In genomic region chr2:91077957-91078313, GRCm38 (mm10) we compare ENCODE assay signal across 10 mouse cellular contexts. TPM values are rescaled to one million over a fixed set of nuclear protein-coding genes. Genes with fewer than 3 reads are reported as not detected.
DNase-seq lines count a peak whose midpoint lies in the region; ATAC-seq and TF ChIP-seq lines count a peak whose summit lies in the region.
"Had no signal": no experiment of that assay in that cellular context is flagged by ENCODE, and none has a peak within 500 bp of the region (broad histone marks: within the 10 kb centered on the region; RNA-seq: fewer than 3 reads in every experiment).

No protein-coding gene starts in this region.

- WGBS in kidney, postnatal 0 days = 17% methylated on average over 12 of the region's 12 CpGs
- WGBS in embryonic facial prominence, embryonic 15.5 days = 12% methylated on average over 12 of the region's 12 CpGs
- 20% methylated on average over 12 of the region's 12 CpGs for WGBS in intestine, postnatal 0 days
- WGBS in neural tube, embryonic 13.5 days = 15% methylated on average over 12 of the region's 12 CpGs

- no peak overlapping the region; the same call in 1 of the 2 replicates for H3K27ac ChIP-seq in kidney, postnatal 0 days
- H3K27ac ChIP-seq in embryonic facial prominence, embryonic 15.5 days (replicated peaks) = no peak overlapping the region
- no peak overlapping the region for H3K27ac ChIP-seq in intestine, postnatal 0 days (ENCODE audit: low read depth, low read length)
- 0 out of 2 replicates have a peak overlapping the region, but pooled peaks have one; percentile 49 for H3K27ac ChIP-seq in neural tube, embryonic 13.5 days (replicated peaks)

- TF ChIP-seq CTCF in kidney, postnatal 0 days (IDR thresholded peaks at IDR 0.05; ENCODE audit: low read depth) = no peak
- TF ChIP-seq CTCF in intestine, postnatal 0 days (IDR thresholded peaks at IDR 0.05; ENCODE audit: low read depth) = no peak

- H3K36me3 ChIP-seq in kidney, postnatal 0 days (ENCODE audit: insufficient read depth, low read length) = no peaks in the 10 kb centered on the region
- no peaks in the 10 kb centered on the region for H3K36me3 ChIP-seq in embryonic facial prominence, embryonic 15.5 days
- H3K36me3 ChIP-seq in intestine, postnatal 0 days (ENCODE audit: control insufficient read depth, insufficient read depth) = no peaks in the 10 kb centered on the region
- no peaks in the 10 kb centered on the region for H3K36me3 ChIP-seq in neural tube, embryonic 13.5 days

- ATAC-seq in kidney, postnatal 0 days (replicated peaks; ENCODE audit: low FRiP score, low read depth) = no peak
- ATAC-seq in embryonic facial prominence, embryonic 15.5 days (ENCODE audit: insufficient number of reproducible peaks, low FRiP score, low TSS enrichment, low read depth) = no peak
- ATAC-seq in intestine, postnatal 0 days = no peak
- no peak for ATAC-seq in neural tube, embryonic 13.5 days (ENCODE audit: low read depth)
- no peak for ATAC-seq in granulocyte monocyte progenitor cell, adult 5-6 weeks (replicated peaks; ENCODE audit: poor library complexity, severe bottlenecking)

- H3K4me3 ChIP-seq in kidney, postnatal 0 days (replicated peaks; ENCODE audit: low read depth, low read length) = peak overlapping the region; percentile 50
- peak overlapping the region; percentile 42 for H3K4me3 ChIP-seq in embryonic facial prominence, embryonic 15.5 days (replicated peaks)
- H3K4me3 ChIP-seq in intestine, postnatal 0 days (ENCODE audit: low read depth, low read length) = peak overlapping the region; percentile 44
- peak overlapping the region; percentile 50 for H3K4me3 ChIP-seq in neural tube, embryonic 13.5 days

- no peaks in the 10 kb centered on the region for H3K27me3 ChIP-seq in kidney, postnatal 0 days (ENCODE audit: insufficient read depth, low read length)
- no peaks in the 10 kb centered on the region for H3K27me3 ChIP-seq in embryonic facial prominence, embryonic 15.5 days
- no peaks in the 10 kb centered on the region for H3K27me3 ChIP-seq in intestine, postnatal 0 days (replicated peaks; ENCODE audit: control insufficient read depth, insufficient read depth, low read length)
- no peaks in the 10 kb centered on the region for H3K27me3 ChIP-seq in neural tube, embryonic 13.5 days

- peak overlapping the region; percentile 96 for H3K4me2 ChIP-seq in kidney, postnatal 0 days (ENCODE audit: low read length)
- peak overlapping the region; percentile 78 for H3K4me2 ChIP-seq in embryonic facial prominence, embryonic 15.5 days (replicated peaks)
- peak overlapping the region; percentile 92 for H3K4me2 ChIP-seq in intestine, postnatal 0 days (replicated peaks; ENCODE audit: low read depth)
- H3K4me2 ChIP-seq in neural tube, embryonic 13.5 days = peak overlapping the region; percentile 88

- H3K9ac ChIP-seq in kidney, postnatal 0 days (ENCODE audit: low read depth, low read length) = peak overlapping the region; percentile 75
- peak overlapping the region; percentile 22; the same call in 1 of the 2 replicates for H3K9ac ChIP-seq in embryonic facial prominence, embryonic 15.5 days
- H3K9ac ChIP-seq in intestine, postnatal 0 days (ENCODE audit: low read depth, low read length) = no peak overlapping the region
- peak overlapping the region; percentile 81 for H3K9ac ChIP-seq in neural tube, embryonic 13.5 days

- H3K9me3 ChIP-seq in kidney, postnatal 0 days (replicated peaks; ENCODE audit: low read length) = no peaks in the 10 kb centered on the region
- no peaks in the 10 kb centered on the region for H3K9me3 ChIP-seq in embryonic facial prominence, embryonic 15.5 days (replicated peaks)
- no peaks in the 10 kb centered on the region for H3K9me3 ChIP-seq in intestine, postnatal 0 days (ENCODE audit: control insufficient read depth)
- no peaks in the 10 kb centered on the region for H3K9me3 ChIP-seq in neural tube, embryonic 13.5 days

- DNase-seq in kidney, postnatal 0 days (ENCODE audit: low spot score) = no peak
- no peak for DNase-seq in kidney, adult 8-10 months
- DNase-seq in urinary bladder, adult 2 months (ENCODE audit: low spot score) = no peak
- DNase-seq in layer of hippocampus, postnatal 36 days = no peak
- DNase-seq: cerebellum, adult 18-20 months; lung, postnatal 10 days had no signal

- H3K4me1 ChIP-seq in kidney, postnatal 0 days (replicated peaks; ENCODE audit: insufficient read depth, low read length) = 0 out of 2 replicates have a peak, but pooled peaks cover 3% of the 10 kb centered on the region
- peaks cover 12% of the 10 kb centered on the region for H3K4me1 ChIP-seq in embryonic facial prominence, embryonic 15.5 days
- H3K4me1 ChIP-seq in intestine, postnatal 0 days (replicated peaks; ENCODE audit: control insufficient read depth, insufficient read depth, low read length) = no peaks in the 10 kb centered on the region
- H3K4me1 ChIP-seq in neural tube, embryonic 13.5 days (replicated peaks) = peaks cover 13% of the 10 kb centered on the region

RNA-seq across cellular contexts. Expression of gene Spi1, which starts 4.3 kb away (rescaled TPM):
- 4.4 and 6.0 TPM in 2 replicates for polyA plus RNA-seq in kidney, postnatal 0 days (2015; fragmentation: Nextera tagmentation; extraction: Ambion mirVana)
- 12.3 and 12.4 TPM in 2 replicates for polyA plus RNA-seq in embryonic facial prominence, embryonic 15.5 days (2015; fragmentation: Nextera tagmentation; extraction: Ambion mirVana)
- 5.1 and 7.3 TPM in 2 replicates for polyA plus RNA-seq in intestine, postnatal 0 days (2015; fragmentation: Nextera tagmentation; extraction: Ambion mirVana)
- polyA plus RNA-seq in neural tube, embryonic 13.5 days (2015; fragmentation: Nextera tagmentation; extraction: Ambion mirVana) = 5.2 and 6.0 TPM in 2 replicates
- 17.7 and 21.0 TPM in 2 replicates for polyA plus RNA-seq in urinary bladder, adult 2 months (2012; rRNA removed)
- total RNA-seq in layer of hippocampus, postnatal 36 days (2021) = 1 to 10 TPM; 3.9 to 4.1 TPM
- 208 and 244 TPM in 2 replicates for total RNA-seq in granulocyte monocyte progenitor cell, adult 5-6 weeks (2014; fragmentation: Nextera tagmentation)
- 114 and 139 TPM in 2 replicates for total RNA-seq in granulocyte monocyte progenitor cell, adult 5-6 weeks (2017)

RNA-seq across cellular contexts. Expression of gene Slc39a13, which starts 7.7 kb away (rescaled TPM):
- polyA plus RNA-seq in kidney, postnatal 0 days (2015; fragmentation: Nextera tagmentation; extraction: Ambion mirVana) = 39.9 and 41.8 TPM in 2 replicates
- polyA plus RNA-seq in embryonic facial prominence, embryonic 15.5 days (2015; fragmentation: Nextera tagmentation; extraction: Ambion mirVana) = 75.8 and 80.0 TPM in 2 replicates
- 12.6 and 15.0 TPM in 2 replicates for polyA plus RNA-seq in intestine, postnatal 0 days (2015; fragmentation: Nextera tagmentation; extraction: Ambion mirVana)
- polyA plus RNA-seq in neural tube, embryonic 13.5 days (2015; fragmentation: Nextera tagmentation; extraction: Ambion mirVana) = 31.1 and 31.5 TPM in 2 replicates
- polyA plus RNA-seq in urinary bladder, adult 2 months (2012; rRNA removed) = 63.7 and 87.4 TPM in 2 replicates
- 10 to 100 TPM; 27.2 to 32.2 TPM for total RNA-seq in layer of hippocampus, postnatal 36 days (2021)
- total RNA-seq in granulocyte monocyte progenitor cell, adult 5-6 weeks (2014; fragmentation: Nextera tagmentation) = 10.0 and 35.1 TPM in 2 replicates
- total RNA-seq in granulocyte monocyte progenitor cell, adult 5-6 weeks (2017) = 4.8 and 9.4 TPM in 2 replicates

RNA-seq across cellular contexts. Expression of gene Psmc3, which starts 24.1 kb away (rescaled TPM):
- 287 and 307 TPM in 2 replicates for polyA plus RNA-seq in kidney, postnatal 0 days (2015; fragmentation: Nextera tagmentation; extraction: Ambion mirVana)
- polyA plus RNA-seq in embryonic facial prominence, embryonic 15.5 days (2015; fragmentation: Nextera tagmentation; extraction: Ambion mirVana) = 282 and 288 TPM in 2 replicates
- polyA plus RNA-seq in intestine, postnatal 0 days (2015; fragmentation: Nextera tagmentation; extraction: Ambion mirVana) = 155 and 163 TPM in 2 replicates
- 235 and 246 TPM in 2 replicates for polyA plus RNA-seq in neural tube, embryonic 13.5 days (2015; fragmentation: Nextera tagmentation; extraction: Ambion mirVana)
- 166 and 178 TPM in 2 replicates for polyA plus RNA-seq in urinary bladder, adult 2 months (2012; rRNA removed)
- 100 to 1,000 TPM; 207 to 228 TPM for total RNA-seq in layer of hippocampus, postnatal 36 days (2021)
- 155 and 159 TPM in 2 replicates for total RNA-seq in granulocyte monocyte progenitor cell, adult 5-6 weeks (2014; fragmentation: Nextera tagmentation)
- total RNA-seq in granulocyte monocyte progenitor cell, adult 5-6 weeks (2017) = 282 TPM in 2 replicates

RNA-seq across cellular contexts. Expression of gene Mybpc3, which starts 40.0 kb away (rescaled TPM):
- polyA plus RNA-seq in kidney, postnatal 0 days (2015; fragmentation: Nextera tagmentation; extraction: Ambion mirVana) = 0.08 and 0.13 TPM in 2 replicates
- polyA plus RNA-seq in embryonic facial prominence, embryonic 15.5 days (2015; fragmentation: Nextera tagmentation; extraction: Ambion mirVana) = 0.32 and 0.40 TPM in 2 replicates
- not detected in 2 replicates for polyA plus RNA-seq in intestine, postnatal 0 days (2015; fragmentation: Nextera tagmentation; extraction: Ambion mirVana)
- 0.22 and 0.56 TPM in 2 replicates for polyA plus RNA-seq in neural tube, embryonic 13.5 days (2015; fragmentation: Nextera tagmentation; extraction: Ambion mirVana)
- 0.04 TPM in 2 replicates for polyA plus RNA-seq in urinary bladder, adult 2 months (2012; rRNA removed)
- total RNA-seq in layer of hippocampus, postnatal 36 days (2021) = under 1 TPM; 0.10 to 0.25 TPM
- total RNA-seq in granulocyte monocyte progenitor cell, adult 5-6 weeks (2014; fragmentation: Nextera tagmentation) = 1.5 TPM in 1 of 2 replicates, not detected in the other
- total RNA-seq in granulocyte monocyte progenitor cell, adult 5-6 weeks (2017) = 0.62 TPM in 1 of 2 replicates, not detected in the other

RNA-seq across cellular contexts. Expression of gene Rapsn, which starts 42.5 kb away (rescaled TPM):
- 5.7 and 6.1 TPM in 2 replicates for polyA plus RNA-seq in kidney, postnatal 0 days (2015; fragmentation: Nextera tagmentation; extraction: Ambion mirVana)
- 24.0 and 34.6 TPM in 2 replicates for polyA plus RNA-seq in embryonic facial prominence, embryonic 15.5 days (2015; fragmentation: Nextera tagmentation; extraction: Ambion mirVana)
- polyA plus RNA-seq in intestine, postnatal 0 days (2015; fragmentation: Nextera tagmentation; extraction: Ambion mirVana) = 0.50 and 0.55 TPM in 2 replicates
- polyA plus RNA-seq in neural tube, embryonic 13.5 days (2015; fragmentation: Nextera tagmentation; extraction: Ambion mirVana) = 2.1 and 3.0 TPM in 2 replicates
- 0.56 and 0.81 TPM in 2 replicates for polyA plus RNA-seq in urinary bladder, adult 2 months (2012; rRNA removed)
- under 1 TPM; 0.22 to 0.61 TPM for total RNA-seq in layer of hippocampus, postnatal 36 days (2021)
- total RNA-seq in granulocyte monocyte progenitor cell, adult 5-6 weeks (2014; fragmentation: Nextera tagmentation) = 1.5 and 8.2 TPM in 2 replicates
- total RNA-seq in granulocyte monocyte progenitor cell, adult 5-6 weeks (2017) = 0.39 TPM in 1 of 2 replicates, not detected in the other
